Mouse (Mus musculus) stomach, embryonic 15.5 days (tissue): Measurements from ENCODE around the gene Cdh18. TPM values are rescaled to one million over a fixed set of nuclear protein-coding genes. Genes with fewer than 3 reads are reported as not detected.
A peak's percentile ranks its signal among the peaks of the same experiment; 100 is the strongest.
"Not testable (repeated sequence)": the region's sequence is repeated elsewhere in the genome, so short reads cannot be mapped to it uniquely, and the experiment has no call there.

ENCODE experiments used
- ATAC-seq: fragments of 200-750 bp; cut with Nextera tagmentation; 2 replicates; pipeline ENCODE4 v1.8.0; 2017; ENCODE audit warnings: low read depth, moderate number of reproducible peaks, moderate TSS enrichment; ENCODE audit not compliant: insufficient read depth, low FRiP score
- H3K27ac ChIP-seq: fragments of 300-500 bp; sonication (generic); 2 replicates; pipeline ENCODE4 v1.5.1; 2015; ENCODE audit warnings: mild to moderate bottlenecking, inconsistent platforms
- H3K27me3 ChIP-seq: fragments of 300-500 bp; sonication (generic); replicated peaks from 2 replicates; pipeline ENCODE4 v1.6.1; 2015; ENCODE audit warnings: inconsistent platforms
- H3K36me3 ChIP-seq: fragments of 300-500 bp; sonication (generic); 2 replicates; pipeline ENCODE4 v1.6.1; 2015; ENCODE audit warnings: inconsistent platforms
- H3K4me1 ChIP-seq: fragments of 300-500 bp; sonication (generic); 2 replicates; pipeline ENCODE4 v1.6.1; 2015; ENCODE audit warnings: inconsistent platforms
- H3K4me2 ChIP-seq: fragments of 300-500 bp; sonication (generic); 2 replicates; pipeline ENCODE4 v1.6.1; 2015; ENCODE audit warnings: mild to moderate bottlenecking, inconsistent platforms
- H3K4me3 ChIP-seq: fragments of 300-500 bp; sonication (generic); replicated peaks from 2 replicates; pipeline ENCODE4 v1.5.1; 2015; ENCODE audit warnings: inconsistent platforms
- H3K9ac ChIP-seq: fragments of 300-500 bp; sonication (generic); 2 replicates; pipeline ENCODE4 v1.6.1; 2015; ENCODE audit warnings: inconsistent platforms
- H3K9me3 ChIP-seq: fragments of 300-500 bp; sonication (generic); 2 replicates; pipeline ENCODE4 v1.6.1; 2016; ENCODE audit warnings: inconsistent platforms
- WGBS: fragments of 180-500 bp; shearing (Covaris S2); methylation state at CpG from one replicate; pipeline ENCODE4 v1.1.7; 2015; 5-methylcytosine and 5-hydroxymethylcytosine counted together
- polyA plus RNA-seq: library from polyadenylated mRNA; unstranded; fragments of >200 nt; fragmentation: Nextera tagmentation; extraction: Ambion mirVana; gene quantifications from 2 replicates; pipeline ENCODE4 v1.2.1, GENCODE M21; 2015

The Cdh18 gene
- polyA plus RNA-seq, 1 experiment from 2014 or later: 1.8 TPM

- 61% methylated on average over 5 of the region's 5 CpGs for WGBS
- Histone ChIP-seq H3K36me3 (no peaks in the 10 kb centered on the region), H3K9ac (no peak overlapping the region), H3K9me3 (no peaks in the 10 kb centered on the region), H3K4me2 (no peak overlapping the region), H3K4me3 (no peak overlapping the region), H3K4me1 (no peaks in the 10 kb centered on the region), H3K27ac (no peak overlapping the region), H3K27me3 (no peaks in the 10 kb centered on the region)
- no peak for ATAC-seq
Measured at GRCm38 (mm10) chr15:22980136-22980535, 431.3 kb downstream of the Cdh18 start.

GRCm38 (mm10) chr15:22984647-22985046 is 435.8 kb downstream of the Cdh18 start:
- no peak overlapping the region for H3K4me3 ChIP-seq
- no peak overlapping the region for H3K4me2 ChIP-seq
- no peaks in the 10 kb centered on the region for H3K4me1 ChIP-seq
- no peaks in the 10 kb centered on the region for H3K27me3 ChIP-seq
- no peak overlapping the region for H3K27ac ChIP-seq
- ATAC-seq: no peak
- WGBS: 66% methylated on average over 5 of the region's 5 CpGs
- H3K9ac ChIP-seq: no peak overlapping the region
- no peaks in the 10 kb centered on the region for H3K36me3 ChIP-seq
- no peaks in the 10 kb centered on the region for H3K9me3 ChIP-seq

- Histone ChIP-seq H3K36me3 (no peaks in the 10 kb centered on the region), H3K9me3 (no peaks in the 10 kb centered on the region), H3K4me3 (no peak overlapping the region), H3K9ac (no peak overlapping the region), H3K4me2 (no peak overlapping the region), H3K27me3 (no peaks in the 10 kb centered on the region), H3K27ac (no peak overlapping the region), H3K4me1 (no peaks in the 10 kb centered on the region)
- WGBS: 79% methylated on average over 5 of the region's 5 CpGs
- no peak for ATAC-seq
Measured at GRCm38 (mm10) chr15:23016680-23017079, 467.9 kb downstream of the Cdh18 start.

GRCm38 (mm10) chr15:23021151-23021550 is 472.3 kb downstream of the Cdh18 start:
- no peak overlapping the region for H3K9ac ChIP-seq
- ATAC-seq: no peak

GRCm38 (mm10) chr15:23022635-23023034 is 473.8 kb downstream of the Cdh18 start:
- H3K4me2 ChIP-seq: no peak overlapping the region
- H3K9me3 ChIP-seq: no peaks in the 10 kb centered on the region
- no peaks in the 10 kb centered on the region for H3K27me3 ChIP-seq
- H3K4me1 ChIP-seq: no peaks in the 10 kb centered on the region
- no peak overlapping the region for H3K4me3 ChIP-seq
- H3K27ac ChIP-seq: no peak overlapping the region
- no peak overlapping the region for H3K9ac ChIP-seq
- no peak for ATAC-seq
- no peaks in the 10 kb centered on the region for H3K36me3 ChIP-seq

More at GRCm38 (mm10) chr15:23021151-23021550, 472.3 kb downstream of the Cdh18 start:
- Histone ChIP-seq H3K9me3 (no peaks in the 10 kb centered on the region), H3K36me3 (no peaks in the 10 kb centered on the region), H3K4me3 (no peak overlapping the region), H3K27me3 (no peaks in the 10 kb centered on the region), H3K4me1 (no peaks in the 10 kb centered on the region), H3K27ac (no peak overlapping the region), H3K4me2 (no peak overlapping the region)
- 40% methylated on average over 2 of the region's 2 CpGs for WGBS

GRCm38 (mm10) chr15:23035551-23036207 is 486.9 kb downstream of the Cdh18 start:
- no peaks in the 10 kb centered on the region for H3K36me3 ChIP-seq
- H3K4me2 ChIP-seq: peak overlapping the region; percentile 68
- peak; percentile 49; the same call in 1 of the 2 replicates for ATAC-seq
- H3K4me3 ChIP-seq: peak overlapping the region; percentile 42
- H3K9me3 ChIP-seq: no peaks in the 10 kb centered on the region
- no peaks in the 10 kb centered on the region for H3K27me3 ChIP-seq
- H3K27ac ChIP-seq: peak overlapping the region; percentile 59; the same call in 1 of the 2 replicates
- no peaks in the 10 kb centered on the region for H3K4me1 ChIP-seq
- H3K9ac ChIP-seq: no peak overlapping the region
- 4% methylated on average over 14 of the region's 14 CpGs for WGBS

- peak; percentile 95 for ATAC-seq
- no peaks in the 10 kb centered on the region for H3K36me3 ChIP-seq
- no peak overlapping the region for H3K9ac ChIP-seq
- H3K4me3 ChIP-seq: peak overlapping the region; percentile 42
- H3K27me3 ChIP-seq: no peaks in the 10 kb centered on the region
- H3K4me1 ChIP-seq: no peaks in the 10 kb centered on the region
- peak overlapping the region; percentile 68 for H3K4me2 ChIP-seq
- WGBS: 4% methylated on average over 23 of the region's 23 CpGs
- peak overlapping the region; percentile 59; the same call in 1 of the 2 replicates for H3K27ac ChIP-seq
- no peaks in the 10 kb centered on the region for H3K9me3 ChIP-seq
Measured at GRCm38 (mm10) chr15:23036208-23037065, 487.6 kb downstream of the Cdh18 start.

- H3K4me3 ChIP-seq: no peak overlapping the region
- H3K27ac ChIP-seq: no peak overlapping the region
- no peak for ATAC-seq
- H3K9me3 ChIP-seq: no peaks in the 10 kb centered on the region
- H3K4me2 ChIP-seq: no peak overlapping the region; the same call in 1 of the 2 replicates
- H3K36me3 ChIP-seq: no peaks in the 10 kb centered on the region
- H3K4me1 ChIP-seq: no peaks in the 10 kb centered on the region
- no peak overlapping the region for H3K9ac ChIP-seq
- no peaks in the 10 kb centered on the region for H3K27me3 ChIP-seq
Measured at GRCm38 (mm10) chr15:23037561-23037960, 488.7 kb downstream of the Cdh18 start.

GRCm38 (mm10) chr15:23046127-23046785 is 497.4 kb downstream of the Cdh18 start:
- WGBS: 78% methylated on average over 4 of the region's 4 CpGs
- Histone ChIP-seq H3K9me3 (no peaks in the 10 kb centered on the region), H3K27ac (no peak overlapping the region), H3K4me3 (no peak overlapping the region), H3K9ac (no peak overlapping the region), H3K36me3 (no peaks in the 10 kb centered on the region), H3K27me3 (no peaks in the 10 kb centered on the region), H3K4me2 (no peak overlapping the region), H3K4me1 (no peaks in the 10 kb centered on the region)
- ATAC-seq: no peak

GRCm38 (mm10) chr15:23052006-23052405 is 503.2 kb downstream of the Cdh18 start:
- H3K9me3 ChIP-seq: no peaks in the 10 kb centered on the region
- H3K4me1 ChIP-seq: no peaks in the 10 kb centered on the region
- H3K27ac ChIP-seq: no peak overlapping the region
- H3K4me3 ChIP-seq: no peak overlapping the region
- H3K27me3 ChIP-seq: no peaks in the 10 kb centered on the region
- no peak for ATAC-seq
- H3K4me2 ChIP-seq: no peak overlapping the region
- 72% methylated on average over 2 of the region's 2 CpGs for WGBS
- H3K9ac ChIP-seq: no peak overlapping the region
- H3K36me3 ChIP-seq: no peaks in the 10 kb centered on the region

GRCm38 (mm10) chr15:23085326-23085725 is 536.5 kb downstream of the Cdh18 start:
- H3K9ac ChIP-seq, H3K4me3 ChIP-seq, H3K27ac ChIP-seq, H3K27me3 ChIP-seq, H3K36me3 ChIP-seq, ATAC-seq, H3K4me1 ChIP-seq, H3K4me2 ChIP-seq, H3K9me3 ChIP-seq: not testable (repeated sequence)
- WGBS: 71% methylated on average over 1 of the region's 1 CpGs

- H3K9me3 ChIP-seq: no peaks in the 10 kb centered on the region
- H3K27me3 ChIP-seq: no peaks in the 10 kb centered on the region
- 69% methylated on average over 2 of the region's 2 CpGs for WGBS
- no peak overlapping the region for H3K4me2 ChIP-seq
- no peak overlapping the region for H3K9ac ChIP-seq
- H3K4me1 ChIP-seq: no peaks in the 10 kb centered on the region
- H3K4me3 ChIP-seq: no peak overlapping the region
- H3K27ac ChIP-seq: no peak overlapping the region
- ATAC-seq: no peak
- no peaks in the 10 kb centered on the region for H3K36me3 ChIP-seq
Measured at GRCm38 (mm10) chr15:23087535-23087934, 538.7 kb downstream of the Cdh18 start.
